Mouse (Mus musculus) liver, embryonic 14.5 days (tissue): ENCODE data around the gene Tubb1.

Source experiments
- CTCF ChIP-seq: IDR thresholded peaks from 2 replicates; pipeline ENCODE4 v1.5.1; 2016; ENCODE audit warnings: antibody characterized with exemption, low read depth, control low read depth
- EP300 ChIP-seq: IDR thresholded peaks from 2 replicates; pipeline ENCODE4 v1.6.1; 2016; ENCODE audit warnings: antibody characterized with exemption, low read depth

- TF ChIP-seq CTCF (no peak), EP300 (no peak)
Observed at GRCm38 (mm10) chr2:174424301-174425085, 26.0 kb upstream of the Tubb1 start.
